Mouse (Mus musculus) cerebellum, adult 2 months (tissue): Measurements from ENCODE around the gene Kdm4b.

Experiments
- CTCF ChIP-seq: fragments of 200-500 bp; IDR thresholded peaks from 2 replicates; pipeline ENCODE4 v1.5.1; 2011; ENCODE audit warnings: low read depth, mild to moderate bottlenecking, control low read depth, low read length, moderate library complexity, borderline replicate concordance; ENCODE audit not compliant: insufficient read depth
- POLR2A ChIP-seq: fragments of 200-500 bp; IDR thresholded peaks from 2 replicates; pipeline ENCODE4 v1.6.1; 2011; ENCODE audit warnings: low read length, control low read depth, borderline replicate concordance; ENCODE audit not compliant: insufficient read depth

GRCm38 (mm10) chr17:56359864-56360263 lies 34.0 kb downstream of the Kdm4b start:
- TF ChIP-seq POLR2A: no peak
- TF ChIP-seq CTCF: no peak
